Mouse (Mus musculus) gastrocnemius, adult 2 months (tissue): Measurements from ENCODE around the gene S100b. TPM values are rescaled to one million over a fixed set of nuclear protein-coding genes. Genes with fewer than 3 reads are reported as not detected.

Source experiments
- DNase-seq: peaks from one replicate; pipeline ENCODE4 v3.0.0; 2022
- H3K27ac ChIP-seq: fragments of 200-600 bp; 2 replicates; pipeline ENCODE4 v1.8.1; 2022; ENCODE audit warnings: mild to moderate bottlenecking
- H3K4me3 ChIP-seq: fragments of 200-600 bp; 2 replicates; pipeline ENCODE4 v1.8.1; 2022; ENCODE audit warnings: mild to moderate bottlenecking, moderate library complexity
- CTCF ChIP-seq: fragments of 200-600 bp; IDR thresholded peaks from 2 replicates; pipeline ENCODE4 v1.8.1; 2022; ENCODE audit warnings: antibody characterized with exemption, mild to moderate bottlenecking, moderate library complexity
- intact Hi-C: fragments of 180-260 bp; cut with DNase I; formaldehyde crosslinking; loops from one replicate; pipeline ENCODE4 v1.15.1; 2025
- microRNA-seq: library from miRNA; unstranded; fragments of <30 nt; microRNA quantifications from one replicate; pipeline ENCODE4 v1.2.0, GENCODE M21; 2021
- total RNA-seq, 2 experiments: library from RNA; stranded (reverse); gene quantifications; 2 replicates each; pipeline ENCODE4 v1.2.3; 2021

The S100b gene
- total RNA-seq, 2 experiments from 2014 or later = 1.3 to 1.5 TPM

DNA sequence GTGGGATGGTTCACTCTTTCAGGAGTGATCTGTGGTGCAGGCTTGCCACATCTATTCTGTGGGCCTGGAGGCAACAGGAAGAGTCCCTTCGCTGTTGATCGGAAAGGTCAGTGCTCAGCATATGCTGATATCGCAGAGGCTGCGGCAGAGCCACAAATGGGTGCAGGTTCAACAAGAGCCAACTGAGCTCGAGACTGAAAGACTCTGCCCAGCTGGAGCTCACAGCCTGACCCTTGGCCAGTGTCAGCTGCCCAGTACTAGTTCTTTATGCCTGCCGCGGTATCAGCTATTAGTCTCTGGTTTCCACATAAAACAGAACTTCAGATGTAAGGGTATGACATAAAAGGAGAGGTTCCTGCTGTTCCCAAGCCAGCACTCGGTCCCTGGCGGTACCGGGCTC is 21.6 kb downstream of the S100b start:
- intact Hi-C loops = no loop called here
- H3K27ac ChIP-seq = no peak overlapping the region
- no peak for TF ChIP-seq CTCF
- no peak for DNase-seq
- no peak overlapping the region for H3K4me3 ChIP-seq

DNA sequence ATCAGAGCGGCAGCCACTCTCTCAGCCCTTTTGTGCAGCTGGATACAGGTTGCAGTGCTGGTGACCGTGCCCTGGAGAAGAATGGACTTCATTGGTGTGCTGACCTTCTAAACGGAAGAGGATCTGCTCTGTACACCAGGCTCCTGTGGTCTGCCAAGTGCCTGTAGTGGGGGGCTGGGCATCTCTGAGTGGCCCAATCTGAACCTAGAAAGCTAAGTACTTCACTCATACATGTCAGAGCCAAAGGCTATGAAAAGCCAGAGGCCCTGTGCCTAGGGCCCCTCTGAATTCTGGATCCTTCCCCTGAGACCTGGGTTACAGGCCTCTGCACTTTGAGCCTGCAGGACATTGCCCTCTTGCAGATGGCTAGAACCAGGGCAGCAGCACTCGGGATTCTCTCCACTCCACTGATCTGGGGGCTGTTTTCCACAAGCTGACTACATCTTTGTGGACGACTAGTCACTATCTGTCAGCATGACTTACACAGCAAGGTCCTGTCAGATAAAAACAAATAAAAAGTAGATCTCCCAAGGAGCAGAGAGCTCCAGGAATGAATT is 25.0 kb downstream of the S100b start:
- TF ChIP-seq CTCF = no peak
- intact Hi-C loops = no loop called here
- no peak overlapping the region for H3K4me3 ChIP-seq
- no peak overlapping the region for H3K27ac ChIP-seq
- DNase-seq = no peak

DNA sequence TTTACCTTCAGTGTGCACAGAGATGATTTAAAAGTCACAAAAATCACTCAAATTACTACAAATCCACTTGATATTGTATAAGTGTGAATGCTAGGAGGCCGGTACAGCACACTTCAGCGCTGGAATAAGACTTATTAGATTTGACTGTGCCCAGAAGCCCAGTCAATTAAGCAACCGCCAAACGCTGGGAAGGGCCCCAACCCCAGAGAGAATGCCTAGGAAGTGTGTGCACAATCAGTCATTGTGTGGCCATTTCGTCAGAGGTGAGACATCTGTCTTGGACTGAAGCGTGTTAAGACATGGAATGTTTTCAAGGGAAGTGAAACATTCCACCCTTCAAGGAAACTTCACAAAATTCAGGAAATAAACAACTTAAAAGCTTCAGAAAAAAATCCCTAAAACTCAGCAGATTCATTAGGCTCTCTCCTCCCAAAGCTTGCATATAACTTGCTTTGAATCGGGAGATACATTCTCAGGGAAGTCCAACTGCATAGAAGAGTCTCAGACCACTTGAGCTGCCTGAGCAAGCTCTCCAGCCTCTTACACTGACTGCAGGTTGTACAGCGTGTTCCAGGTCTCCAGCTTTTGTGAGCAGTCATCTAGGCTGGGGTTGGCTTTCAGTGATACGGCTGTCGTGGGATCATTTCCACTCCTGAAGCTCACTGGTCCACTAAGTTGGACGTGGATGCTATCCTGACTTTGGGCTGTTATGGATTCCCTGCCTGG is 34.8 kb downstream of the S100b start:
- no peak for TF ChIP-seq CTCF
- intact Hi-C loops = no loop called here
- no peak for DNase-seq
- Histone ChIP-seq H3K4me3 (no peak overlapping the region), H3K27ac (no peak overlapping the region)

DNA sequence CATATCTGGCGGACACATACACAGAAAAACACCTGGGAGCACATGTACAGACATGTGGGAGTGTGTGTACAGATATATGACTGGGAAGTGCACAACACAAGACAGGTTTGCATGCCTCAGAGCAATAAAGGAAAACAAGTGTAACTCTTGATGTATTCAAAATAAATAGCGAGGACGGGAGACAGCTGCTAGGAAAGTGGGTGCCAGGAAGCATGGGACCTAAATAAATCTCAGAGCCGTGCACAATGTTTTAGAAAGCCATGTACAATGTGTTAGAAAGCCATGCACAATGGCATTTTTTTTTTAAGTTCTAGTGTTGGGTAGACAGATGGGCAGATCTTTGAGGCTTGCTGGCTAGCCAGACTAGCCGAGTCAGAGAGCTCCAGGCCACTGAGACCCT is 35.4 kb downstream of the S100b start:
- Histone ChIP-seq H3K4me3 (no peak overlapping the region), H3K27ac (no peak overlapping the region)
- TF ChIP-seq CTCF = no peak
- intact Hi-C loops = no loop called here
- no peak for DNase-seq

GRCm38 (mm10) chr10:76289936-76290671 is 36.5 kb downstream of the S100b start:
- intact Hi-C loops = no loop called here
- Histone ChIP-seq H3K4me3 (no peak overlapping the region), H3K27ac (no peak overlapping the region)
- no peak for TF ChIP-seq CTCF
- DNase-seq = no peak

DNA sequence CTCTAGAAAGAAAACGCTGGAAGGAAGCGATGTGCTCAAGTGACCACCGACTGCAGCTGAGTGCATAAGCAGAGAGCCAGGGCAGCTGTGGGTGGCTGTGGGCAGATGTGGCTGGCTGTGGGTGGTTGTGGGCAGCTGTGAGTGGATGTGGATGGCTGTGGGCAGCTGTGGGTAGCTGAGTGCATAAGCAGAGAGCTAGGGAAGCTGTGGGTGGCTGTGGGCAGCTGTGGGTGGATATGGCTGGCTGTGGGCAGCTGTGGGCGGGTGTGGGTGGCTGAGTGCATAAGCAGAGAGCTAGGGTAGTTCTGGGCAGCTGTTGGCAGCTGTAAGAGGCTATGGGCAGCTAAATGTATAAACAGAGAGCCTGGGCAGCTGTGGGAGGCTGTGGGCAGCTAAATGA is 39.6 kb downstream of the S100b start:
- no peak for DNase-seq
- H3K4me3 ChIP-seq = no peak overlapping the region
- intact Hi-C loops = no loop called here
- TF ChIP-seq CTCF = no peak
- no peak overlapping the region for H3K27ac ChIP-seq

GRCm38 (mm10) chr10:76300133-76300532 is 46.5 kb downstream of the S100b start:
- TF ChIP-seq CTCF = no peak
- intact Hi-C loops = no loop called here
- DNase-seq = no peak
- Histone ChIP-seq H3K27ac (no peak overlapping the region), H3K4me3 (no peak overlapping the region)

GRCm38 (mm10) chr10:76306738-76307137 is 53.1 kb downstream of the S100b start:
- intact Hi-C loops = no loop called here
- no peak for TF ChIP-seq CTCF
- Histone ChIP-seq H3K4me3 (no peak overlapping the region), H3K27ac (no peak overlapping the region)
- no peak for DNase-seq

Small RNA genes lying within 50 kb of the gene (microRNA-seq; reads per million reads assigned to microRNA genes)
- gene Mir678 = not detected

Other genes with a start within 250 kb of the S100b start
- gene Zfp280b, start 221.2 kb upstream of the S100b start, total RNA-seq = 10 to 100 TPM in 1 of 2 experiments, 1 to 10 TPM in 1; 9.5 to 10.3 TPM
- not detected for gene Slc5a4b, start 142.9 kb upstream of the S100b start, total RNA-seq
- gene Slc5a4a, start 106.4 kb upstream of the S100b start, total RNA-seq = not detected
- 1 to 10 TPM; 2.4 to 4.0 TPM for gene Prmt2, start 16.0 kb upstream of the S100b start, total RNA-seq
- 1 to 10 TPM; 3.8 to 5.0 TPM for gene Dip2a, start 91.4 kb downstream of the S100b start, total RNA-seq
- not detected for gene AC141477.1, start 186.6 kb downstream of the S100b start, total RNA-seq
- gene Pcnt, start 188.9 kb downstream of the S100b start, total RNA-seq = 10 to 100 TPM; 68.0 to 78.4 TPM
- gene 2610028H24Rik, start 195.2 kb downstream of the S100b start, total RNA-seq = under 1 TPM in 1 of 2 experiments, not detected in 1; 0.22 TPM
- 10 to 100 TPM; 18.0 to 23.8 TPM for gene Mcm3ap, start 215.1 kb downstream of the S100b start, total RNA-seq
- gene Ybey, start 215.3 kb downstream of the S100b start, total RNA-seq = 1 to 10 TPM; 3.7 to 5.0 TPM